Mouse (Mus musculus): ENCODE data around the gene Rin1. TPM values are rescaled to one million over a fixed set of nuclear protein-coding genes. Genes with fewer than 3 reads are reported as not detected.
"Not testable (repeated sequence)": the region's sequence is repeated elsewhere in the genome, so short reads cannot be mapped to it uniquely, and the experiment has no call there.

The Rin1 gene
- 4.0 and 5.9 TPM in 2 replicates for polyA plus RNA-seq (2014; fragmentation: Nextera tagmentation; extraction: Ambion mirVana)

- peak within 1 kb of the TSS; percentile 56 for H3K4me2 ChIP-seq
- 16% methylated on average over 14 of the region's 14 CpGs for WGBS
- peak within 1 kb of the TSS; percentile 46; the same call in 1 of the 2 replicates for H3K27ac ChIP-seq (ENCODE audit: low read depth)
- no peaks in the 10 kb centered on the region for H3K4me1 ChIP-seq (ENCODE audit: insufficient read depth)
- no peaks in the 10 kb centered on the region for H3K9me3 ChIP-seq (ENCODE audit: low read depth, low read length)
- ATAC-seq (ENCODE audit: insufficient read depth) (peak; percentile 69), DNase-seq (peak; percentile 77)
- H3K27me3 ChIP-seq (ENCODE audit: insufficient read depth, low read length): peaks cover 19% of the 10 kb centered on the region
- H3K36me3 ChIP-seq (ENCODE audit: insufficient read depth): peaks cover 41% of the 10 kb centered on the region
- H3K4me3 ChIP-seq (ENCODE audit: low read depth, low read length): peak within 1 kb of the TSS; percentile 31
- TF ChIP-seq CTCF (IDR thresholded peaks at IDR 0.05; ENCODE audit: low read depth): peak; percentile 54
- H3K9ac ChIP-seq: peak within 1 kb of the TSS; percentile 48; the same call in 1 of the 2 replicates
Measured at GRCm38 (mm10) chr19:5050047-5050905, at the start of gene Rin1. TSS of gene Rin1 (plus strand) at chr19:5050481.

GRCm38 (mm10) chr19:5001666-5002406 lies 48.4 kb upstream of the Rin1 start:
- ATAC-seq (ENCODE audit: insufficient read depth) (peak; percentile 97), DNase-seq (peak; percentile 95)
- Histone ChIP-seq H3K4me2 (peak overlapping the region; percentile 57), H3K4me3 (ENCODE audit: low read depth, low read length) (peak overlapping the region; percentile 15; the same call in 1 of the 2 replicates), H3K4me1 (ENCODE audit: insufficient read depth) (peaks cover 7% of the 10 kb centered on the region; the same call in 1 of the 2 replicates), H3K27me3 (ENCODE audit: insufficient read depth, low read length) (no peaks in the 10 kb centered on the region), H3K9ac (peak overlapping the region; percentile 34), H3K36me3 (ENCODE audit: insufficient read depth) (no peaks in the 10 kb centered on the region), H3K27ac (ENCODE audit: low read depth) (peak overlapping the region; percentile 33; the same call in 1 of the 2 replicates), H3K9me3 (ENCODE audit: low read depth, low read length) (no peaks in the 10 kb centered on the region)
- TF ChIP-seq CTCF (IDR thresholded peaks at IDR 0.05; ENCODE audit: low read depth): peak; percentile 80
- WGBS: under 1% methylated on average over 39 of the region's 39 CpGs

- 59% methylated on average over 2 of the region's 2 CpGs for WGBS
Measured at GRCm38 (mm10) chr19:5003644-5004043, 46.6 kb upstream of the Rin1 start.

DNA sequence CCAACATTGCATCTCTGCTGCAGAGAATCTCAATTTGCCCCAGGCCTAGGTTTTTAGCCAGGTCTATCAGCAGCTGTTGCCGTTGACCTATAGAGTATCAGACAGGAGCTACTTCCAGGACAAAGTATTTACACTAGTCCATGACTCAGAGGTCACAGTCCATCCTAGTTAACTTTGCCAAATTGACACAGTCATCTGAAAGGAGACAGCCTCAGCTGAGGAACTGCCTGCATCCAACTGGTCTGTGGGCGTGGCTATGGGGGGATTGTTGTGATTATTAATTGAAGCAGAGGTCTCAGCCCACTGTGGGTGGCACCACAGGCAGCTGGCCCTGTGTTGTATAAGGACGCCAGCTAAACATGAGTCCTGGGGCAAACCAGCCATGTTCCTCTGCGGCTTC lies 45.4 kb upstream of the Rin1 start:
- ATAC-seq (ENCODE audit: insufficient read depth): no peak
- 60% methylated on average over 4 of the region's 4 CpGs for WGBS

More at GRCm38 (mm10) chr19:5003644-5004043, 46.6 kb upstream of the Rin1 start:
- not testable (repeated sequence) for H3K9ac ChIP-seq; H3K4me3 ChIP-seq (ENCODE audit: low read depth, low read length); H3K4me1 ChIP-seq (ENCODE audit: insufficient read depth); H3K27me3 ChIP-seq (ENCODE audit: insufficient read depth, low read length); H3K36me3 ChIP-seq (ENCODE audit: insufficient read depth); ATAC-seq (ENCODE audit: insufficient read depth); DNase-seq; H3K27ac ChIP-seq (ENCODE audit: low read depth); H3K9me3 ChIP-seq (ENCODE audit: low read depth, low read length); H3K4me2 ChIP-seq

GRCm38 (mm10) chr19:5013138-5013537 lies 37.1 kb upstream of the Rin1 start:
- Histone ChIP-seq H3K4me3 (ENCODE audit: low read depth, low read length) (no peak overlapping the region), H3K27ac (ENCODE audit: low read depth) (no peak overlapping the region), H3K36me3 (ENCODE audit: insufficient read depth) (no peaks in the 10 kb centered on the region), H3K4me1 (ENCODE audit: insufficient read depth) (peaks cover 8% of the 10 kb centered on the region), H3K9ac (no peak overlapping the region), H3K9me3 (ENCODE audit: low read depth, low read length) (no peaks in the 10 kb centered on the region), H3K4me2 (no peak overlapping the region), H3K27me3 (ENCODE audit: insufficient read depth, low read length) (no peaks in the 10 kb centered on the region)
- WGBS: 56% methylated on average over 8 of the region's 8 CpGs
- no peak for TF ChIP-seq CTCF (IDR thresholded peaks at IDR 0.05; ENCODE audit: low read depth)
- ATAC-seq (ENCODE audit: insufficient read depth) (no peak), DNase-seq (no peak)

More for the DNA sequence above, 45.4 kb upstream of the Rin1 start:
- Histone ChIP-seq H3K4me3 (ENCODE audit: low read depth, low read length) (no peak overlapping the region), H3K36me3 (ENCODE audit: insufficient read depth) (no peaks in the 10 kb centered on the region), H3K4me1 (ENCODE audit: insufficient read depth) (peaks cover 7% of the 10 kb centered on the region; the same call in 1 of the 2 replicates), H3K27me3 (ENCODE audit: insufficient read depth, low read length) (no peaks in the 10 kb centered on the region), H3K9ac (no peak overlapping the region), H3K4me2 (no peak overlapping the region), H3K27ac (ENCODE audit: low read depth) (no peak overlapping the region), H3K9me3 (ENCODE audit: low read depth, low read length) (no peaks in the 10 kb centered on the region)
- DNase-seq: no peak
- TF ChIP-seq CTCF (IDR thresholded peaks at IDR 0.05; ENCODE audit: low read depth): no peak

DNA sequence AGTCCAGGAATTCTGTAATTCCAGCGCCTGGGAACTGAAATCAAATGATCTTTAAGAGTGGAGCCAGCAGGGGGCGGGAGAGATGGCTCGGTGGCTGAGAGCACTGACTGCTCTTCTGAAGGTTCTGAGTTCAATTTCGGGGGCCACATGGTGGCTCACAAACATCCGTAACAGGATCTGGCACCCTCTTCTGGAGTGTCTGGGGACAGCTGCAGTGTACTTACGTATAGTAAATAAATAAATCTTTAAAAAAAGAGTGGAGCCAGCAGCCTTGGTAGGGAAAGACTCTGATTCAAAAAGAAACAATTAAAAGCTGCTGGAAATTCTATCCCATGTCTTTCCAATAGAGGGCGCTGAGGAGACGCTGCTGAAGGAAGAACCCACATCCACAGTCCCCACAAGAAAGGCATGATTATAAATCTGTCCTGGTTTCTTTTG lies 35.3 kb upstream of the Rin1 start:
- no peak overlapping the region for H3K27ac ChIP-seq (ENCODE audit: low read depth)
- ATAC-seq (ENCODE audit: insufficient read depth): no peak
- no peak overlapping the region for H3K4me2 ChIP-seq
- peak; percentile 78 for DNase-seq
- H3K4me1 ChIP-seq (ENCODE audit: insufficient read depth): peaks cover 8% of the 10 kb centered on the region
- no peaks in the 10 kb centered on the region for H3K9me3 ChIP-seq (ENCODE audit: low read depth, low read length)
- no peak overlapping the region for H3K9ac ChIP-seq
- H3K27me3 ChIP-seq (ENCODE audit: insufficient read depth, low read length): no peaks in the 10 kb centered on the region
- 14% methylated on average over 8 of the region's 8 CpGs for WGBS
- H3K36me3 ChIP-seq (ENCODE audit: insufficient read depth): no peaks in the 10 kb centered on the region
- H3K4me3 ChIP-seq (ENCODE audit: low read depth, low read length): no peak overlapping the region
- peak; percentile 60 for TF ChIP-seq CTCF (IDR thresholded peaks at IDR 0.05; ENCODE audit: low read depth)
